Mouse (Mus musculus) B cell, adult 2 months (primary cell): ENCODE data around the gene Cdk6.
A peak's percentile ranks its signal among the peaks of the same experiment; 100 is the strongest.
"Not testable (repeated sequence)": the region's sequence is repeated elsewhere in the genome, so short reads cannot be mapped to it uniquely, and the experiment has no call there.

Experiments used
- DNase-seq, 2 experiments: peaks; one replicate each; pipeline ENCODE4 v3.0.0; 2022

Cdk6 gene

DNA sequence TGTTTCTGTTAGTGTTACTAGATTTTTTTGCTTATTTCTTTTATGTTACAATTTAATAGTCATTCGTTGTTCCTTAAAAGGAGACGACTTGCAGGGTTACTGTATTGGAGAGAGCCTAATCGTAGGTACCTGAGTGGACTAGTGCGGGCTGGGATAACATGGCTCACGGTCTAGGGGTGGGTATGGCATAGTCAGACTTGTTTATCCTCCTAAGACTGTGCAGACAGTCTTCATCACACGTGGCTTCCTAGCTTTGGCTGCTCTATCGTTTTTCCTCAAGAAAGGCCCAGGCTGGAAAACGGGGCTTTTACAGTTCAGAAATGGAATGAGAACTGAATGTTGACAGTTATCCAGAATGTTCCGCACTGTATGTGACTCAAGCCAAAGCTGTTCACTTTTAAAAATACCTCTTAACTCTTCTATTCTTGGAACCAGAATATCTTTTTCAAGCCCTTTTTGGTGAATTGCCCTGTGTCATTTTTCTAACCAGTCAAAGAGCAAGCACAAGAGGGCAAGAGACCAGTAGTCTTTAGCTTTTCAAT lies 39.5 kb downstream of the Cdk6 start:
- no peak for DNase-seq

DNA sequence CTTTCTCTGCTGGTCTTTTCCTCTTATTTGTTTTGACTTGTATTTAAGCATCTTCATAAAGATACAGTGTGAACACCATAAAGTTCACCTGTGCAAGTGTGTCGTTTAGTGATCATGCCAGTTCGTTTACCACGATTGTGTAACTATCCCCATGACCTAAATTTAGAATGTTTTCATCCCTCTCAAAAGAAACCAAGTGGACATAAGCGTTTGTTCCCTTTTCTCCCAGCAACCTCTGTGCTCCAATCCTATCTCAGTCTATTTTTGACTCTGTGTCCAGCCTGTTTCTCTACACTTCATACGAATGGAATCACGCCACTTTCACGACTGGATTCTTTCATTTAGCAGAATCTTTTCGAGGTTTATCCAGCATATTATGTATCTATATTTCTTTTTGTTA lies 40.5 kb downstream of the Cdk6 start:
- DNase-seq: no peak

DNA sequence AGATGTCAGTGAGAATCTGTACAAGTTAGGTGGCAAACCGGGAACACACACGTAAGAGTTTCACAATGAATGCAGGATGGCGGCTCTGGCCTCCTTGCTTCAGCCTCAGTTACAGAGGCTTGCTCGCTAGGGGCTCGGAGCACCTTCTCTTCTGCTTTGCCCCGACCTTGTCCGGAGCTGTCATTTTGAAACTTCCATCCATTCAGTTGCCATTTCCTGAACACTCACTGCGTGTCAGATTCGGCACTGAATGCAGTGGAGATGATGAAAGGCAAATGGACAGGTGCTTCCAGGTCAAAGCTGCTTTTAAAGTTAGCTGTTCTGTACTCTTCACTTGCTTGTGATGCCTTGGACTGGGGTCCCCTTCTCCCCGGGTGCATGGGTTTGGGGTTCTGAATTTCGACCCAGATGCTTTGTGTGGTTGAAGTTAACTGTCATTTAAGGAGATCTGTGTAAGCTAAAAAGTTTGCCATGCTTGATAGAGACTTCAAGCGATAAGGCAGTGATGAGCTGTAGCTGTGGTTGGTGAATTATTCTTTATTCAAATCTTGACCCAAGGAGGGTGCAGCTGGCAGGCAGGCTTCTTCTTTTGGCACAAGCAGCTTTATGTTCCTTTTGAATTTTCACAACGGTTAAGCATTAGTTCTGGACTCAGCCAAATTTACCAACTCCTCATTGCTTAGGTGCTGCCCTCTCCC lies 41.2 kb downstream of the Cdk6 start:
- DNase-seq: peak in 1 of 2 experiments; percentile 16

DNA sequence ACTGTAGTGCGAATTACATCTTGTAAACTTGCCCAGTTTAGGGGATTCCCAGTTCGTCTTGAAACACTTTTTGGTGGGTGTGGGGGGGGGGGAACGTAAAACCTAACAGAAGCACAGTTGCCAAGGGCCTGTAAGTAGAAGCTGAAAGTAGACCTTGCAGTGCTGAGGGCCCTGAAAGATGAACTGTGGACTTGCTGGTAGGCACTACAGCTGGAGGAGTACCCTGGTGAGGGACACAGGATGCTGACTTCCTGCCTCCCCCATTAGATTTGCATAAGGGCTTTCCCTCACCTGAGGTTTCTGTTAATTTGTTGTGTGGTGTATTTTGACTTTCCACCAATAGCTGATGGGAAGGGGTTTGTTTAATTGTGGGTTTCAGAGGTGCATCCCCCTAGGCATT lies 42.3 kb downstream of the Cdk6 start:
- peak; percentile 65 to 74 for DNase-seq

DNA sequence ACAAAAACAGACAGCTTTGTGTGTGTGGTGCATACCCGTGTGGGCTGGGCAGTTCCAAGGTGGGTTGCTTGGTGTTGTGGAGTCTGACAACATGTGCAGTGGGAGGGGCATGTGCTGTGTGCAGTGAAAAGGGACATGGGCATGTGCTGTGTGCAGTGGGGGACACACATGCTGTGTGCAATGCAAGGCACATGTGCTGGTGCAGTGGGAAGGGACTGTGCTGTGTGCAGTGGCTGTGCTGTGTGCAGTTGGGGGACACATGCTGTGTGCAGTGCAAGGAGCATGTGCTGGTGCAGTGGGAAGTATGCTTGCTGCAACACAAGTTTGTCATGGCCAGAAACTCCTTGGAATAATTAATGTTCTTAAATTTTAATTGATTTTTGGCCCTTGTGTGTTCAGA lies 43.8 kb downstream of the Cdk6 start:
- no peak for DNase-seq

DNA sequence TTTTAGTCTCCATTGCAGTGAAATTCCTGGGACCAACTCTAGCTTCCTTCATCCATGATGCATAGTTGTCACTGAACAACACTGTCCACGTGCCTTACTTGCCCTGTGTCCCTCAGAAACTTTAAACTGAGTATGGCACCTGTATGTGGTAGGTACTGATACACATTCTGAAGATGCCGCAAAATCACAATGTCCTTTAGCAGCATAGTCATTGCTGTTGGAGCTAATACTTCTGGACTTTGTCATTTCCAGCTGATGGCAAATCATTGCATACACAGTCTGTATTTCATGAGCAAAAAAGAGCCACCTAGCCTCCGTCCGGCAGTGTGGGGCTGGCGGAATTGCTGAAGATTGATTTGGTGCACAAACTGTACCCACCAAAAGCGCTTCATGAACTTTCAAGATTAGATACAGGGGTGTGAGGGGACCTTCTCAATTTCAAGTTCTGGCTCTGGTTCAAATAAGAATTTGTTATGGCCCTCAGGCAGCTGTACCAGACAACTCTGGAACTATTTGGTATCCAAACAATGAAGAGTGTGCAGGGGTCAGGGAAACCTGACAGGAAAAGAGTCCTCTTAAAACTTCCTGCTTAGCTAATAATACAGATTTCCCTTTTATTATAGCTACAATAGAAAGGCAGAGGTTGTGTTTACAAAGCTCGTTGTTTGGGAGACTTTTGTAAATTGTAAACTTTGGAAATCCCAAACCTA lies 44.9 kb downstream of the Cdk6 start:
- DNase-seq: no peak

DNA sequence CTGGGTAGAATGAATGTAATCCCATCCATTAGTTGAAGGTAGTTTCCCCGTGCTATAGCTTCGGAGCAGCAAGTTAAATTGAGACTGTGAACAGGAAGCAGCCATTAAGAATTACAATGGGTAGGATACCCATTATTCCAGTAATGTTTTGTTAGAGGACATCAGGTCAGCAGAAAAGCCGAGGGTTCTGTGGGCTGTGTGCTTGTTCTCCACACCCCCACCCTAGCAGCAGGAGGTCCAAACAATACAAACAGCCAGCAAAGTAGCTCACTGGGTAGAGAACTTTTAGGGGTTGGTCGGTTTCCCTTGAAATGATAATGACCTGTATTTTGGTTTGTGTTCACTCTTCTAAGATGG lies 45.4 kb downstream of the Cdk6 start:
- DNase-seq: no peak

DNA sequence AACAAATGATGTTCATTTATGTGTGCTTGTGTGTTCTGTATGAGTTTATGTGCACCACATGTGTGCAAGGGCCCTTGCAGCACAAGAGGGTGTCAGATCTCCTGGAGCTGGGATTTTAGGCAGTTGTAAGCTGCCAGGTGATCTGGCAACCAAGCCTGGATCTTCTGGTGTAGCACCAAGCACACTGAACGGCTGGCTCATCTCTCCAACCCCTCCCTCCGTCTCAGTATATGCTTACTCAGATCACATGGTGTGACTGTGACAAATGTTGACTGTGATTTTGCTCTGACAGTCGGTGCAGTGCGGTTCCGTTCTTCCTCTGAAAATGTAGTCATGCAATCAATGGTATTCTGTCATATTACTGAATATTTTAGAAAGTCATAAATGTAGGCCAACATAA lies 45.9 kb downstream of the Cdk6 start:
- no peak for DNase-seq

DNA sequence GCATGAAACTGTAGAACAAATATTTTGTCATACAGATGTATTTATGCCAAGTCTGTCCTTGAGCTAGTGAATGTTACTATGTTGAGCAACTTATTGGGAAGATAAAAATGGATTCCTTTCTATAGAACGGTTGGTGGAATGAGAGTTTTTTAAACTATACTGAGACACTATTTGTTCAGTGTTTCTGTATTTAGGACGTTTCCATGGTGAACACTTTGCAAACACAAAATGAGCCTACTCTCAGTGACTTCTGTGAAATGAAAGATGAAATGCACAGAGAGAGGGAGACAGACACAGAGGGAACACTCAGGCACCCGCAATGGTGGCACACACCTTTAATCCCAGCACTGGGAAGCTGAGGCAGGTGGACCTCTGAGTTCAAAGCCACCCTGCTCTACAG lies 51.6 kb downstream of the Cdk6 start:
- no peak for DNase-seq

DNA sequence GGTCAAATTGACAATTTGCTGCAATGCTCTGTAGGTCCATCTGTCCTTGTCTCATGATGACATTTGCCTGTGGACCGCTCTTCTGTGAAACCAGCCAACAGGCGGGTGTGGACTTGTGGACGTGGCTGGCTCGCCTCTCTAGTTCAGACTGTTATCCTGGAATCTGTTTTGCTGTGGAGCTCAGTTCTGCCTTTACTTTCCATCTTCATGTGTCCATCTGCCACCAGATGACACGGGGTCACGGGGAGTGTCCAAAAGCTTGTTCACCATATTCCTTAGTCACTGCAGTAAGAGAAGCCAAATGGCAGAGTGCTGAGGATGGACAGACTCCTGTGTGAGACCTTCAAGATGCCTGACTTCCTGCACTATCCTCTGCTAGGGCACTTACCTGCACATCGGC lies 52.9 kb downstream of the Cdk6 start:
- no peak for DNase-seq

DNA sequence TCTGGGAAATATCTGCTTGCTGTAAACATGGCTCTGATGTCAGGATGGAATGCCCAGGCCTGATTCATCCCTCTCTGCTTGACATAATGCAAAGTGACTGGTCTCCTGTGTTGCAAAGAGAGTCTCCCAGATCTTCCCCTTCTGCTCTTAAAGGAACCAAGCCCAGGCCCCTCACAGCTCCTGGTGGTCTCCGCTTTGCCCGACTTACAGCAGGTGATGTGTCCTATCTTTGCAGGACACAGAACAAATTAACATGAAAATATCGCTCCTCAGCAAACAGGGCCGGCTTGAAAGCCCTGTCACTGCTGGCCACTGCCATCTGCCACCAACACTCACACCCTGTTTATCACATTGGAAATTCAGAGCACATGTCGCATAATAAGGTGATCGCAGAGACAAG lies 53.7 kb downstream of the Cdk6 start:
- DNase-seq: no peak

DNA sequence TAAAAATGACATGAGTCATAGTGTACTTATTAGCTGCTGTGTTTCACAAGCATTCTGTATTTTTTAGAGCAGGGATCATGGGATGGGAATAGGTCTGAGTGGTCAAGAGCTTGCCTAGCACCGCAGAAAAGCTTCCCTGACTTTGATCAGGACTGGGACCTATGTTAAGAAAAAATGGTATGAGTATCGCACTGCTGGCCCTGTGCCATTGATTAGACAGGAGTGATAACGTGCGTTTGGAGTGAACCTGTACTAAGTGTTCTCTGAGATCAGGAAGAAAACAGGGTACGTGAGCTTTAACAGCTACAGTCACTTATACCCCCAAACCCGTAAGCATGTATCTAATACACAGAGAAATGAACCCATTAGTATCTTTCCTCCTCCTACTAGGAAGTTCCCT lies 54.9 kb downstream of the Cdk6 start:
- DNase-seq: no peak

DNA sequence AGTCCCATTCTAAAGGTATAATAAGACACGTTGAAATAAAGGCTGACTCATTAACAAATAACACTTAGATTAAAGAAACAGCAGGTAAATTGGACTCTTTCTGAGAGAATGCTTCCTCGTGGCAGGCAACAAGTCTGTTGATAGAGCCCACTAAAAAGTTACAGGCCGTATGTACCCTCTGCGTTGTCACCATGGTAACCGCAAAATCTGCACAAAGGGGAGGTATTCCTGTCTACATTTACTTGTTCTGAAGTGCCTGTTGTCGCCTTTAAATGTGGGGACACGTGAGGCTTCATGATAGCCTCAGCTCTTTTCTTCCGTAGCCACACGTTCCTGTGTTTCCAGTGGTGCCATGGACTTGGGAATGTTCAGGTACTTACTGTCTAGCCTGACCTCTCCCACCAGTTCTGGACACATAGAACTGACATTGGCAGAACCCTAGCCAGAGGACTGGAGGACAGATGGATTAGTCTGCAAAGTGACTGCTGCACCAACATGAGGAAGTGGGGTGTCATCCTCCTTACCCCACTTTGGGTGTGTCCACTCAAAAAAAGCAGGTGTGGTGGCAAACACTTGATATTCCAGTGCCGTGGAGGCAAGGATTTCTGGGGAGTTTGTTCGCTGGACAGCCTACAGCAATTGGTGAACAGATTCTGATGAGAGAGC lies 55.8 kb downstream of the Cdk6 start:
- DNase-seq: no peak

DNA sequence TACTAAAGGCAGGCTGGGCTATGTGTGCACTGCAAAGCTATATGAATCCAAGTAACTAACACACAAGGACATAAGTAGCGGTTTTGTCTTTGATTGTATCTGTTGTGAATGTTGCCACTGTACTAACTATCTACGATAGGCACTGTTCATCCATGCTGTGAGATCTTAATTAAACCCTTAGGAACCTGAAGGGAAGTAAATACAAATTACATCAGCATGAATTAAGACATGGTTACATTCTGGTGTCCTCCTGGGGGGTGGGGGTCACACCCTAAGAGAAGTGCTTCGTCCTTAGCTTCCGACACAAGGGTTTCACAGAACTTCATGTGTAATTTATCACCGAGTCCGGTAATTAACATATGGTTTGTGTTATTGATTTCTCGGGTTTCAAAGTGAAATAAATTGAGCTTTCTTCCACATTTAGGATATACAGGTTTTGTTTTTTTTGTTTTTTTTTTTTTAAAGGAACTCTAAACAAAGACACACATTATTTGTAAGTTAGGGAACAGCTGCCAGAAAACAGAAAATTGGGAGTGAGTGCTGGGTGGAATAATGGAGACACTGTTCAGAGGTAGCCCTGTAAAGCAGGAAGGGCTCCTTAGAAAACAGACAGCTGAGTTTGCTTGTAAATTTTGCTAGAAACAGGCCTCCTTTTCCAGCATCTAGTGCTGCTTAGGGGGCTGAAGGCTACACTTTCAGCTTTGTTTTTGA lies 58.7 kb downstream of the Cdk6 start:
- no peak for DNase-seq

DNA sequence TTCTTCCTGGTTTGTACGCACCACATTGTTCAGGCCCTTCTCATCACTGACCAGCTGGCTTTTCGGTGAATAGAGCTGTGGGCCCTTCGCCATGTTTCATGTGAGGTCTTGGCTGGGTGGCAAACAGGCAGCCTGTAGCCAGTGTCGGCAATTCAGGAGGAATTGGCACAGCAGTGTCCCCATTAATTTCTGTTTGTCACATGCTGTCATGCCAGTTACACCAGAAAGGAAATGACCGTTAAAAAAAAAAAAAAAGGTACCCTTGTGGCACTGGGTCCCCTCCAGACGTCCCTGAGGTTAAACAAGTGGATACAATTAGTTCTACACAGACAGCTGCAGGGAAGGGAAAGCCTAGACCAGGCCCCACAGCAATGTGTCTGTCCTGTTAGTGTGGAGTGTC lies 63.8 kb downstream of the Cdk6 start:
- DNase-seq: no peak

DNA sequence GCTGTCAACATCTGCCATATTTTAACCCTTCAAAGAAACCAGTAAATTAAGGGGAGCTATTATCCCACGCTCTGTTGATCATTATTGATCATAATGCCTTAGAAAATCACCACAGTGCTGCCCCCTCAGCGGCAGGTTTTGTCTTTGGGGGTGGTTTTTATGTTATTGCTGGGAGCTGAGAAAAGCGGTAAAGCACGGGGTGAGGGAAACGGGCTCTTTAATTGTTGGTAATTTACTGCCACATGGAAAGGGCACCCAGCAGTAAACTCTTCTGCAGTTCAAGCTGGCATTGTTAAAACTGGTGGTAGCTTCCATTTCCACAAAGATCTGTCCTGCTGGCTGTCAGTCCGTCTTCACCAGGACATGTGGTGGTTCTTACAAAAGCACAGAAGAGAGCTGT lies 64.2 kb downstream of the Cdk6 start:
- DNase-seq: no peak

DNA sequence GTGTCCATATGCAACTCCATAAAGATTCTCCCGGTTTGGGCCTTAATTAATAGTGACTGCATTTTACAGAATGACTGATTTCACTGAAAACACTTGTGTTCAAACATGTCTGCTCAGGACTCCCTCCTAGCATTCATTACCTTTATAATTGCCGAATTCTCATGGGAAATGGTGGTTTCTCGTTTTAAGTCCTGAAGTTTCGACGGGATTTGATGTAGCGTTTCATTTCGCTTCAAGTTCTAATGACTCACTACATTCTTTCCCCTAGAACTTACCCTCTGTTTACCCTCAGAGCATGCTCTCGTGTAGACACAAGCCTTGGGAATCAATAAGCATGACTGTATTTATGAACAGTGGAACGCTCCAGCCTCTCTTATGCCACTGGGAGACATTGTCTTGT lies 66.6 kb downstream of the Cdk6 start:
- no peak for DNase-seq

DNA sequence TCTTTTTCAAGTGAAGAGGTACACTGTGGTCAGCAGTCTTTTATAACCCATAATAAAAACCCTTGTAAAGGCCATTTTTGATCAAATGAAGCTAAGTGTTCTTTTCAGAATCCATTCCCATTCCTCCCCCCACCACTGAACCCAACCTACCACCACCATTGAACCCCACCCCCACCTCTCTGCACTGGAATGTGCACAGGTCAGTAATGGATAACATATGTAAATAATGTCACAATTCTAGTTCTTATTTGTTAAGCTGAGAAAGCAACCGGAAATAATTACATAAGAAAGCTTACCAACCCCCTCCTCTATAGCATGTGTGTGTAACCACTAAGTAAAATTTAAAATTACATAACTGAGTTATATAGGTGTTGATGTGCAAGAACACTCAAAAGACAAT lies 76.9 kb downstream of the Cdk6 start:
- not testable (repeated sequence) for DNase-seq

DNA sequence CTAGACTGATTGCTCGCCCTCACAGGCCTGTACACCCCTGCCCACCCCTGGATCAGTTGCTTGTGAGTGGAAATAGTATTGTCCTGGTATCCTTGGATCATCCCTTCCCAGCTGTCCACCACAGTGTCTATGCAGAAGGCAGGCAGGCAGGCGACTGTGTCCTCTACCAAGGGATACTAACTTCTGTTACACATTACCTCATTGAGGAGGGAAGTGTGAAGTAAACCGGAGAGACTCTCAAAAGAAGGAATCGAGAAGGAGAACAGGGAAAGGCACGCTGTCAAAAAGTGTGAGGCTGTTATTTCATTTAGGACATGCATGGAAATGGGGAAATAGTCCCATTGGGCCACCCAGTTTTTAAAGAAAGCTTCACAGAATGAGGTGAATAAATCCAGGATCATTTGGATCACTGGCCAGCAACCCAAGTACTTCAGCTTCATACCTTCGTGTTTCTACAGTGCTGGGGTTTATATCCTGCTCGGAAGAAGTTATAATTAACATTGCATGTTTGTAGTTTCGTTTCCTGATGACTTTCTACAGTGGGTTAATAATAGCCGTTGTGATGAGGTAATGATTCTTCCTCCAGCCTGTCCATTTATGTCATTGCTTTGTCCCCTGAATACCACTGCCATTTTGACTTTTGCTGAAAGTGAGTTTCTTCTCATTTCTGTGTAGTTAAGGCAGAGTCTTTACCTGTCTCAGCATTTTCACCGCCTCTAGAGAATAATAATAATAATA lies 79.0 kb downstream of the Cdk6 start:
- DNase-seq: peak; percentile 22 to 29

DNA sequence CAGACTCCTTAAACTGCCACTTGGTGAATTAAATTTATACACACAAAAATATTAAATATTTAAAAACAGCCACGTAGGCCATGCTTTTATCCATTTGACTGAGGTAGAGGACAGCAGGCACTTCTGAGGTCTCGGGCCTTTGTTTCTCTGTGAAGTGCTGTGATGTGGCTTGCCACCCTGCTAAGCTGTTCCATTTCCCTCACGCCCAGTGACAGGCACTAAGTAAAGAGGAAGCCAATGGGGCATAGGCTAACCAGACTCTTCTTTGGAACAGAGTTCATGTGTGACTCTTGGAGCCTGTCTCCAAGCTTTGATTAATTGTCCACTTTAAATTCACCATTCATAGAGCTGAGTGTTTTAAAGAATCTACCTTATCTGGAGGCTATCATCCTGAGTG lies 79.5 kb downstream of the Cdk6 start:
- DNase-seq: peak; percentile 28 to 31

DNA sequence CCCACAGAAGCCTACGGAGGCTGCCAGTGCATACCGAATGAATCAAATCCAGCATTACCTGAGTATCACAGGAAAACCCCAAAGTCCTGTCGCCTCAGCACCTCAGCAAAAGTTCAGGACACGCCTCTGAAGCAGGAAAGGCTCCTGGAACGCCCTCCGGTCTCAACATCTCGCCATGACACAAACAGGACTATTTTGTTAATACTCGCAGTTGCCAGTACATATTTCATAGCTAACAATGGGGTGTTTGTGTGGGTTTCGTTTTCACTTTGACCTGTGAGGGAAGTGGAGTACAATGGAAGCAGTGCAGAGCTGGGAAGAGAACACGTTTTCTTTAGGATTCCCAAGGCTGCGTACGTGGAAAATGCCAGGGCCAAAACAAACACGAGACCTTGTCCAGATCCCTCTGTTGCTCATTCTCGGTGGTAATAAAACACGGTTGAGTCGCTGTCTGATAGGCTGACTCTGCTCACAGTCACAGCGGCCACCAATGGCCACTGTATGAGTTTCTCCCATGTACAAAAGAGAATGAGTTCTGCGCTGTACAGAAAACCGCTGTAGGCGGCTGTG lies 91.9 kb downstream of the Cdk6 start:
- DNase-seq: not testable (repeated sequence)

DNA sequence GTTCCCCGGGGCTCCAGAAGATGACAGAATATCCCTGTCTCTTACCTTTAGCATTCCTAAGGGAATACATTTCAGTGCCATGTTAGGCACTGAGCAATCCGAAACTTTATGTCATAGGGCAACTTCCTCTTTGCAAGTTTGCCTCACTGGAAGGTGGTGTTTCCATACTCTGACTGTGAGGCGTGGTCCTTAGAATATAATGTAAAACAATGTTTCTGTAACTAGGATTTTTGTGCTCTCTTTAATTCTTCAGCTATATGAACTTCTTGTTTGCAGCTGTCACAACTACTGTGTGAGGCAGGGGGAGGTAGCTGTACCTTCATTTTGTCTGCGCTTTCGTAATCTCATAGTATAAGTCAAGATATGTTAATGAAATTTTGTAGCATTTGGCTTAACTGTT lies 92.8 kb downstream of the Cdk6 start:
- not testable (repeated sequence) for DNase-seq
